Mouse (Mus musculus): Measurements from ENCODE around the gene Ksr2. TPM values are rescaled to one million over a fixed set of nuclear protein-coding genes. Genes with fewer than 3 reads are reported as not detected.

The Ksr2 gene
- total and polyA plus RNA-seq, 2 experiments, result 0.06 to 0.09 TPM

DNA sequence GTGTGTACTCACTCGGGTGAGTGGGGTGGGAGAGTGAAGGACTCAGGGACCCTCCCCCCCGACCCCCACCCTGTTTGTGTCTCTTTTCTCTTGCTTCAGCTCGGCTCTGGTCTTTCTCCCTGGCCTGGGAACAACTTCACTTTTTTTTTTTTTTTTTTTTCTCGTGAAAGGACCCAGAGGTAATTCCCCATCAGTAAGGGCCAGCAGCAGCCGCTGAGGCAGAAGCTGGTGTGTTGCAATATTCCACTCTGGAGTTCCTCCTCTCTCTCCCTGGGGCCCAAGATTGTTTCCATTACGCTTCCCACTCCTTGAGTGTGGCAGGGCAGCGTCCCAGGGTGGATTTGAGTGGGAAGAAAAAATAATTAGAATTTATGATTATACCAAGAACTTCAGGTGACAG, 72.3 kb downstream of the Ksr2 start:
- H3K9ac ChIP-seq (ENCODE audit: low read depth, low read length), result no peak overlapping the region
- WGBS, result 57% methylated on average over 7 of the region's 7 CpGs
- TF ChIP-seq POLR2A (IDR thresholded peaks at IDR 0.05; ENCODE audit: extremely low read depth, insufficient read depth, low read length) (no peak), CTCF (IDR thresholded peaks at IDR 0.05; ENCODE audit: low read depth, low read length) (no peak)
- H3K4me1 ChIP-seq (ENCODE audit: control insufficient read depth, insufficient read depth, low read length), result no peaks in the 10 kb centered on the region
- DNase-seq (ENCODE audit: extremely low read depth, low read depth, low spot score), result no peak
- H3K27me3 ChIP-seq (ENCODE audit: control insufficient read depth, insufficient read depth, low read length), result no peaks in the 10 kb centered on the region
- H3K27ac ChIP-seq (replicated peaks; ENCODE audit: insufficient read depth, low read depth, low read length), result no peak overlapping the region
- H3K79me2 ChIP-seq (ENCODE audit: control insufficient read depth, insufficient read depth, low read length), result no peaks in the 10 kb centered on the region
- no peak overlapping the region for H3K4me3 ChIP-seq (ENCODE audit: insufficient read depth, low read depth, low read length)
- H3K36me3 ChIP-seq (ENCODE audit: control insufficient read depth, insufficient read depth, low read length), result no peaks in the 10 kb centered on the region

DNA sequence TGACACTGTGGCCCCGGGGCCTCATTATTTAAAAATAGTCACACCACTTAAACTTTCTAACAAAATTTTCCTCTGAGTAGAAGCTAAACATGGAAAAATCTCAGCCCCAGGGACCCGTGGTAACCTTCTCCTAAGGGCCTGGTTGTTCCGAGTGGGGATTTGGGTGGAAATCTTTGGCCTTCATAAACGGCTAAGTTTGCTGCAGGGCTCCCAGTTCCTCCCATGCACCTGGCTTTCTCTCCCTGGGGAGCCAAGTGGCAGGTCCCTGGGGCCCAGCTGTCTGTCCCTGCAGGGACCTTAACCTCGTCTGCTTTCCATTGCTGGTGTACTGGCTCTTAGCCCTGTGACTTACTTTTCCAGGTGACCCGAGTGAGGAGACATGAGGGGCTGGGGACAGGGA, 74.4 kb downstream of the Ksr2 start:
- no peak for TF ChIP-seq CTCF (IDR thresholded peaks at IDR 0.05; ENCODE audit: low read depth, low read length)
- no peaks in the 10 kb centered on the region for H3K27me3 ChIP-seq (ENCODE audit: control insufficient read depth, insufficient read depth, low read length)
- no peak overlapping the region for H3K27ac ChIP-seq (replicated peaks; ENCODE audit: insufficient read depth, low read depth, low read length)
- no peak overlapping the region for H3K4me3 ChIP-seq (ENCODE audit: insufficient read depth, low read depth, low read length)
- no peak for DNase-seq (ENCODE audit: extremely low read depth, low read depth, low spot score)
- no peak overlapping the region for H3K9ac ChIP-seq (ENCODE audit: low read depth, low read length)
- H3K4me1 ChIP-seq (ENCODE audit: control insufficient read depth, insufficient read depth, low read length), result no peaks in the 10 kb centered on the region
- 83% methylated on average over 6 of the region's 6 CpGs for WGBS
- no peaks in the 10 kb centered on the region for H3K79me2 ChIP-seq (ENCODE audit: control insufficient read depth, insufficient read depth, low read length)
- H3K36me3 ChIP-seq (ENCODE audit: control insufficient read depth, insufficient read depth, low read length), result no peaks in the 10 kb centered on the region

DNA sequence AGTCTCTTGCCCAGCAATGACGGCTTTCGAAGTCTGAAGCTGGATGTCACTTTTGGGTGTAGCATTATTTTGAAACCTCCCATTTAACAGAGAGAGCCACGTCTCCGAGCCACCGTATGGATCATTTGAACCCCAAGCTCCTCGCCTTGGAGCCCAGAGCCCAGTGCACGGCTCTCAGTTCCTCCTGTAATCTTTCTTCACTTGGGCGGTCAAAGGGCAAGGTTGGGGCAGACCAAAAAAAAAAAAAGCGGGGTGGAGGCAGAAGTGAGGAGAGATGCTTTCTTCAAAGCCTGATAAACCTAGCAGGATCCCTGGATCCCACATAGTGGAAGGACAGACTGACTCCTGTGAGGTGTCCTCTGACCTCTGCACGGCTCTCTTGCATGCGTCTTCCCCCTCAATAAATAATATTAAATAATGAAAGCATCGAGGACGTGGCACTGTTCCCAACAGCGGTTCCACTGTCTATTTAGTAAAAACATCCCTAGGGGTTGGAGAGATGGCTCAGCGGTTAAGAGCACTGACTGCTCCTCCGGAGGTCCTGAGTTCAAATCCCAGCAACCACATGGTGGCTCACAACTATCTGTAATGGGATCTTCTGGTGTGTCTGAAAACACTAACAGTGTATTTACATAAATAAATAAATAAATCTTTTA, 75.0 kb downstream of the Ksr2 start:
- no peak for DNase-seq (ENCODE audit: extremely low read depth, low read depth, low spot score)
- Histone ChIP-seq H3K27ac (replicated peaks; ENCODE audit: insufficient read depth, low read depth, low read length) (no peak overlapping the region), H3K9ac (ENCODE audit: low read depth, low read length) (no peak overlapping the region), H3K79me2 (ENCODE audit: control insufficient read depth, insufficient read depth, low read length) (no peaks in the 10 kb centered on the region), H3K4me1 (ENCODE audit: control insufficient read depth, insufficient read depth, low read length) (no peaks in the 10 kb centered on the region), H3K4me3 (ENCODE audit: insufficient read depth, low read depth, low read length) (no peak overlapping the region), H3K27me3 (ENCODE audit: control insufficient read depth, insufficient read depth, low read length) (no peaks in the 10 kb centered on the region), H3K36me3 (ENCODE audit: control insufficient read depth, insufficient read depth, low read length) (no peaks in the 10 kb centered on the region)
- TF ChIP-seq POLR2A (IDR thresholded peaks at IDR 0.05; ENCODE audit: extremely low read depth, insufficient read depth, low read length), result no peak
- TF ChIP-seq CTCF (IDR thresholded peaks at IDR 0.05; ENCODE audit: low read depth, low read length), result no peak
- 85% methylated on average over 16 of the region's 16 CpGs for WGBS

DNA sequence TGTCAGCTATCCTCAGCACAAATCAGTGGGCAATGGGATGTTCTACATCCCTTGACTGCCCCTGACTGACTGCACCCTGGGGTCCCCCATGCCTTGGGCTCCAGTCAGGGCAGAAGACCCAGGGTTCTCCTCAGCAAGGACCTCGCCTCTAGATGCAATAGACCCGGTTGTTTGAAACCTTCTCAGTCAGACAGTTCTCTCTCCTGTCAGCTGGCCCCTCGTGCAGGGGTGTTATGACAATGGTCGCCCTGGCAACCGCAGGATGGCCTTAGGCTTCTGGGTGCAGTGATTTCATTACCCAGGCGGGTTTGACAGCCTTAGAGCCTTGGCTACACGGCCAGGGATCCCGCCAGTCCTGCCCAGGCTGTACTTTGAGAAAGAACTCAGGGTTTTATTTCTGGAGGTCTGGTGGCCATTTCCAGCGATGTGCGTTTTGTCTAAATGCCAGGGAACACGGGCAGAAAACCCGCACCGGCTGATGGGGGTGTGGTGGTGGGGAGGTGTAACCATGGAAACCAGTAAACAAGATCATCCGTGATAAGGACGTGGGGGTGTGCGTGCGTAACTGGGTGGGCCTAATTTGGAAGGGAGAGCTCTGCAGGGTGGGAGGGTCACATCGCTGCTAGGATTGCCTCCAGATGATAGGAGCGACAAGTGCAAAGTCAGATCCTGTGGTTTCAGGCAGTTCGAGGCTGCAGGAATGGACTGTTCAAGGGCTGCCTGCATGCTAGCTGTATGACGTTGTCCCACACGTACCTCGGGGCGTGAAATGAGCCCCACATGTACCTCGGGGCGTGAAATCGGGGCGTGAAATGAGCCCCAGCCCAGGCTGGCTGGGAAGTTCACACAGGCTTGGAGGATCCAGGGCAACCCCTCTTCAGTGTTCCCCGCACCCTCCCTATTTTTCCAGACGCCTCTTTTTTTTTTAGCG, 79.4 kb downstream of the Ksr2 start:
- H3K4me3 ChIP-seq (ENCODE audit: insufficient read depth, low read depth, low read length), result no peak overlapping the region
- H3K9ac ChIP-seq (ENCODE audit: low read depth, low read length), result no peak overlapping the region
- no peaks in the 10 kb centered on the region for H3K4me1 ChIP-seq (ENCODE audit: control insufficient read depth, insufficient read depth, low read length)
- 43% methylated on average over 31 of the region's 31 CpGs for WGBS
- no peaks in the 10 kb centered on the region for H3K36me3 ChIP-seq (ENCODE audit: control insufficient read depth, insufficient read depth, low read length)
- H3K27me3 ChIP-seq (ENCODE audit: control insufficient read depth, insufficient read depth, low read length), result no peaks in the 10 kb centered on the region
- no peak overlapping the region for H3K27ac ChIP-seq (replicated peaks; ENCODE audit: insufficient read depth, low read depth, low read length)
- H3K79me2 ChIP-seq (ENCODE audit: control insufficient read depth, insufficient read depth, low read length), result no peaks in the 10 kb centered on the region
- no peak for DNase-seq (ENCODE audit: extremely low read depth, low read depth, low spot score)
- TF ChIP-seq POLR2A (IDR thresholded peaks at IDR 0.05; ENCODE audit: extremely low read depth, insufficient read depth, low read length), result no peak
- no peak for TF ChIP-seq CTCF (IDR thresholded peaks at IDR 0.05; ENCODE audit: low read depth, low read length)

DNA sequence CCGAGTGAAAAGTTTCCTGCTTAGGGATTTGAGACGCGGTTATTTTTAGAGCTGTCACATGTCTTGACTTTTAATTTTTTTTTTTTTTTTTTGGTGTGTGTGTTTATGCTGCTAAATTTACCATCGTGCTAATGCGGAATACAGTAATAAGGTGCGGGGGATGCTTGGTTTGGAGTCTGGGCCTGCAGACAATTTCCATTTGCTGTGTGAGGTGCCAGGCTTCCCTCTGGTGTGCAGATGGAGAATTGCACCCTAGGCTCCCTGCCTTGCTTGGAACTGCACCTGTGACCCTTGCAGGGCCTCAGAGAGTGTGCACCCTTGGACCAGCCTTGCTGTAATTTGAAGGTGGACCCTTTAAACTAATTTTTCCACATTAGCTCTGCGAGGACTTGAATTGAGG, 80.1 kb downstream of the Ksr2 start:
- H3K36me3 ChIP-seq (ENCODE audit: control insufficient read depth, insufficient read depth, low read length), result no peaks in the 10 kb centered on the region
- H3K9ac ChIP-seq (ENCODE audit: low read depth, low read length), result no peak overlapping the region
- H3K27ac ChIP-seq (replicated peaks; ENCODE audit: insufficient read depth, low read depth, low read length), result no peak overlapping the region
- no peaks in the 10 kb centered on the region for H3K27me3 ChIP-seq (ENCODE audit: control insufficient read depth, insufficient read depth, low read length)
- WGBS, result 31% methylated on average over 7 of the region's 7 CpGs
- TF ChIP-seq CTCF (IDR thresholded peaks at IDR 0.05; ENCODE audit: low read depth, low read length) (peak; percentile 83), POLR2A (IDR thresholded peaks at IDR 0.05; ENCODE audit: extremely low read depth, insufficient read depth, low read length) (no peak)
- H3K4me1 ChIP-seq (ENCODE audit: control insufficient read depth, insufficient read depth, low read length), result no peaks in the 10 kb centered on the region
- peak; percentile 23 for DNase-seq (ENCODE audit: extremely low read depth, low read depth, low spot score)
- H3K79me2 ChIP-seq (ENCODE audit: control insufficient read depth, insufficient read depth, low read length), result no peaks in the 10 kb centered on the region
- no peak overlapping the region for H3K4me3 ChIP-seq (ENCODE audit: insufficient read depth, low read depth, low read length)

DNA sequence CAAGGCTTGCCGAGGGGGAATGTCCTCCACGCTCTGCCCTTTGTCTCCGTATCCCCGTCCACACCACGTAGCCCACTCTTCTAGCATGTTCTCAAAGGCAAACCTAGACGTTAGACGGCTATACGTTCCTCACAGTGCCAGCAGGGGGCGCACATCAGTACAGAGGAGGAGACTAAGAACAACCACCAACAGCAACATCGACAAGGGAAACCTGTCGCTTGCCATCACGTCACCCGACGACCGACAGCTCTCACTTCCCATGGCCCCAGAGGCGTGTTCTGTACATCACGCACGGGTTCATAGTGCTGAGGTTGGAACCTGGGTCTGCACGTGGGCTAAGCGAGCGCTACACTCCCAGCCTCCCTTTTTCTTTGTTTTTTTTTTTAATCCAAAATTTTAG, 83.3 kb downstream of the Ksr2 start:
- Histone ChIP-seq H3K9ac (ENCODE audit: low read depth, low read length) (no peak overlapping the region), H3K27me3 (ENCODE audit: control insufficient read depth, insufficient read depth, low read length) (no peaks in the 10 kb centered on the region), H3K4me3 (ENCODE audit: insufficient read depth, low read depth, low read length) (no peak overlapping the region), H3K4me1 (ENCODE audit: control insufficient read depth, insufficient read depth, low read length) (no peaks in the 10 kb centered on the region), H3K27ac (replicated peaks; ENCODE audit: insufficient read depth, low read depth, low read length) (no peak overlapping the region), H3K36me3 (ENCODE audit: control insufficient read depth, insufficient read depth, low read length) (no peaks in the 10 kb centered on the region), H3K79me2 (ENCODE audit: control insufficient read depth, insufficient read depth, low read length) (no peaks in the 10 kb centered on the region)
- 64% methylated on average over 21 of the region's 21 CpGs for WGBS
- peak; percentile 72 for TF ChIP-seq CTCF (IDR thresholded peaks at IDR 0.05; ENCODE audit: low read depth, low read length)
- TF ChIP-seq POLR2A (IDR thresholded peaks at IDR 0.05; ENCODE audit: extremely low read depth, insufficient read depth, low read length), result no peak
- no peak for DNase-seq (ENCODE audit: extremely low read depth, low read depth, low spot score)

Data from liver, adult 2 months (tissue).